Mouse (Mus musculus): Measurements from ENCODE around the gene Nxn. TPM values are rescaled to one million over a fixed set of nuclear protein-coding genes. Genes with fewer than 3 reads are reported as not detected.

The Nxn gene
- polyA plus RNA-seq, 1 experiment from 2014 or later = 11.9 TPM

DNA sequence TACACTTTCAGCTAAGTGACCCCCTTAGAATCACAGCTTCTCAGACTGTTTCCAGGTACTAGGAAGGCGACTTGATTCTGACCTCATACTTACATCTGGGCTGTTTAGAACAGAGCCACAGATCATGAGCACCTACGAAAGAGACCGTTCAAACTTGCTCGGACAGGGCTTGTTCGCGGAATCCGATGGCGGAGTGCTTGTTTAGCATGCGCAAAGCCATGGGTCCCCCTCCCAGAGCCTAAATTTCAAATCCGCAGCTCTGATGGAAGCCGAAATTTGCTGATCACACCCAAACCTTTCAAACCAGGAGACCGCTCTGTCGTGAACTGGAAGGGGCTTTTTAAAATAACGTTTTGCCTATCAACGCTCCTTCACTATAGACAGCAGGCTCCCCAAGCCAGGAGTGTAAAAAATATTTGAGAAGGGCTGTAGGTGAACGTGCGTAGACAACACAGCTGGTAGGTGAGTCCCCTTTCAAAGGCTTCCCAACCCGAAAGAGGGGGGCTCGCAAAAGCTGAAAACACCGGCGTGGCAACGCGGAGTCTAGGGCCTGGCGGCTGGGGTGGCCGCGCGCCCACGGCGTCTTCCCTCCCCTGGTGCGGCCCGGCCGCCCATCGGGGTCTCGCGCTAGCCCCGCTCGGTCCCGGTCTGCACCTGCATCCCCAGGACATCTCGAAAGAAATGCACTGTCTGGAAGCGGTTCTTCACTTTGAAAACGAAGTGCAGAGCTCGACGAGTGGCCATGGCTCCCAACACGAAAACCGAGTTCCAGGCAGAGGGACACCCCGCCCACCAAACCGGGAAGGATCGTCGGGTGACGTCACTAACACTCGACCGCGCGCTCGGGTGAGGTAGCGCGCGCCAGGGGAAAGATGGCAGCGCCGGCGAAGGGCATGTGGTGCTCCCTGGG, 155.8 kb downstream of the Nxn start, which contains the start of the genes Mrm3 and Glod4:
Mrm3 (plus strand) TSS at position 815 of the 910 bp plus-strand sequence.
Glod4 (minus strand) TSS at position 825 of the 910 bp plus-strand sequence.
- WGBS = under 1% methylated on average over 61 of the region's 61 CpGs
- no peaks in the 10 kb centered on the region for H3K9me3 ChIP-seq (ENCODE audit: low read length)
- peak within 1 kb of the TSS; percentile 65 for H3K9ac ChIP-seq (replicated peaks; ENCODE audit: low read depth)
- H3K27me3 ChIP-seq (replicated peaks; ENCODE audit: insufficient read depth, low read length) = no peaks in the 10 kb centered on the region
- no peak for TF ChIP-seq EP300 (IDR thresholded peaks at IDR 0.05)
- no peak for TF ChIP-seq CTCF (IDR thresholded peaks at IDR 0.05)
- H3K27ac ChIP-seq (ENCODE audit: low read length) = 0 out of 2 replicates have a peak within 1 kb of the TSS, but pooled peaks have one; percentile 2
- H3K36me3 ChIP-seq (ENCODE audit: insufficient read depth, low read length) = 0 out of 2 replicates have a peak, but pooled peaks cover 9% of the 10 kb centered on the region
- ATAC-seq (peak; percentile 95), DNase-seq (ENCODE audit: low spot score) (peak; percentile 95)
- peak within 1 kb of the TSS; percentile 63 for H3K4me3 ChIP-seq (ENCODE audit: low read depth, low read length)
- H3K4me2 ChIP-seq (replicated peaks; ENCODE audit: low read depth, low read length) = peak within 1 kb of the TSS; percentile 80
- no peaks in the 10 kb centered on the region for H3K4me1 ChIP-seq (ENCODE audit: insufficient read depth, low read depth, low read length)

DNA sequence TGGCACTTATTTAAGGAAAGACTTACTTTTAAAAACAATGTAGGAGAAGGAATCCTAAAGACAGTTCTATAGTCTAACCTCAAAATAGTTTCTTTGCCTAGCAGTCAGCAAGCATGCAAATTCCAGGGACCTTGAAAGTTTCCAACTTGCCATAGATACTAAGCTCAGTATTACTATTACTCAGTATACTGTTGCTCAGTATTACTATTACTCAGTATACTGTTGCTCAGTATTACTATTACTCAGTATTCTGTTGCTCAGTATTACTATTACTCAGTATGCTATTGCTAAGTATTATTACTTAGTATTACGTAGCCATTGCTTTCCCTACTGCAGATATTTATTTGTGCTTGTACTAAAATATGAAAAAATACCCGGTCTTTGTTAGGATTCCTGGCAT, 159.2 kb downstream of the Nxn start:
- no peak for DNase-seq (ENCODE audit: low spot score)
- Histone ChIP-seq H3K27ac (ENCODE audit: low read length) (no peak overlapping the region), H3K4me3 (ENCODE audit: low read depth, low read length) (no peak overlapping the region), H3K4me2 (replicated peaks; ENCODE audit: low read depth, low read length) (no peak overlapping the region), H3K4me1 (ENCODE audit: insufficient read depth, low read depth, low read length) (no peaks in the 10 kb centered on the region), H3K27me3 (replicated peaks; ENCODE audit: insufficient read depth, low read length) (no peaks in the 10 kb centered on the region), H3K36me3 (ENCODE audit: insufficient read depth, low read length) (0 out of 2 replicates have a peak, but pooled peaks cover 9% of the 10 kb centered on the region), H3K9me3 (ENCODE audit: low read length) (no peaks in the 10 kb centered on the region), H3K9ac (replicated peaks; ENCODE audit: low read depth) (no peak overlapping the region)
- TF ChIP-seq EP300 (IDR thresholded peaks at IDR 0.05) (no peak), CTCF (IDR thresholded peaks at IDR 0.05) (no peak)
- no peak for ATAC-seq
- 87% methylated on average over 2 of the region's 2 CpGs for WGBS

DNA sequence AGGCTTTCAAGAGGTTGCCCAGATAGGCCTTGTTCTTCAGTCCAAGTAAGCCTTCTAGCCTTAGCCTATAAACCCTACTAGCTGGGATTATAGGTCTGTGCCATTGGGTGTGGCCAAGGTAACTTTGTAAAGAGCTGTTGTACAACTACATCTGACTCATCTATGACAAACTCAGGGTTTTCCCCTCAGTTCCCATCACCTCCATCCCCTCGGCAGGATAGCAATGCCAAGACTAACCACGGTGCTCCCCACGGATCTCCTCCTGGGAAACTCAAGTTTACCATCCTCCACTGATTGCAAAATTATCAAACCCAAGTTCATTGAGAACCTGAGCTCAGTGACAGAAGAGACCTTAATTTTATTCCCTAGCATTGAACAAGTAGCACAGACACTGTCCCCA, 162.8 kb downstream of the Nxn start:
- ATAC-seq (no peak), DNase-seq (ENCODE audit: low spot score) (no peak)
- H3K4me1 ChIP-seq (ENCODE audit: insufficient read depth, low read depth, low read length) = no peaks in the 10 kb centered on the region
- no peaks in the 10 kb centered on the region for H3K9me3 ChIP-seq (ENCODE audit: low read length)
- 94% methylated on average over 3 of the region's 3 CpGs for WGBS
- H3K4me2 ChIP-seq (replicated peaks; ENCODE audit: low read depth, low read length) = no peak overlapping the region
- no peak overlapping the region for H3K9ac ChIP-seq (replicated peaks; ENCODE audit: low read depth)
- H3K27me3 ChIP-seq (replicated peaks; ENCODE audit: insufficient read depth, low read length) = no peaks in the 10 kb centered on the region
- H3K27ac ChIP-seq (ENCODE audit: low read length) = no peak overlapping the region
- TF ChIP-seq EP300 (IDR thresholded peaks at IDR 0.05) (no peak), CTCF (IDR thresholded peaks at IDR 0.05) (no peak)
- H3K36me3 ChIP-seq (ENCODE audit: insufficient read depth, low read length) = peaks cover 38% of the 10 kb centered on the region
- no peak overlapping the region for H3K4me3 ChIP-seq (ENCODE audit: low read depth, low read length)

DNA sequence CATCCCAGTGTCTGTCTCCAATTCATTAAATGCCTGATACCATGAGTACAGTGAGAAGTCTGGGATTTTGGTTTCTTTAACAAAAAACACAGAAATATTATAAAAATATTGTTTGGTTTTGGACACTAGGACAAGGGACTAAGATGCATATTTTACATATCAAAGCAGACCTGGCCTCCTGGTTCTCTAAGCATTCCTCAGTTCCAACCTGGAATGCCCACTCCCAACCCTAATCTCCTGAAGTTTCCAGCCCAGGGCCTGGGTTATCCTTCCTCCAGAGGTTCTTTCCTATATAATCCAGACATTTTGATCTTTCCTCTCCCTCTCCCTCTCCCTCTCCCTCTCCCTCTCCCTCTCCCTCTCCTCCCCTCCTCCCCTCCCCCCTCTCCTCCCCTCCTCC, 173.9 kb downstream of the Nxn start:
- H3K9me3 ChIP-seq (ENCODE audit: low read length) = no peaks in the 10 kb centered on the region
- H3K27me3 ChIP-seq (replicated peaks; ENCODE audit: insufficient read depth, low read length) = no peaks in the 10 kb centered on the region
- peaks cover 10% of the 10 kb centered on the region; the same call in 1 of the 2 replicates for H3K36me3 ChIP-seq (ENCODE audit: insufficient read depth, low read length)
- no peak for DNase-seq (ENCODE audit: low spot score)
- no peak overlapping the region for H3K9ac ChIP-seq (replicated peaks; ENCODE audit: low read depth)
- no peaks in the 10 kb centered on the region for H3K4me1 ChIP-seq (ENCODE audit: insufficient read depth, low read depth, low read length)
- no peak overlapping the region for H3K4me3 ChIP-seq (ENCODE audit: low read depth, low read length)
- no peak overlapping the region for H3K27ac ChIP-seq (ENCODE audit: low read length)
- TF ChIP-seq EP300 (IDR thresholded peaks at IDR 0.05) (no peak), CTCF (IDR thresholded peaks at IDR 0.05) (no peak)
- H3K4me2 ChIP-seq (replicated peaks; ENCODE audit: low read depth, low read length) = no peak overlapping the region
- no peak for ATAC-seq

DNA sequence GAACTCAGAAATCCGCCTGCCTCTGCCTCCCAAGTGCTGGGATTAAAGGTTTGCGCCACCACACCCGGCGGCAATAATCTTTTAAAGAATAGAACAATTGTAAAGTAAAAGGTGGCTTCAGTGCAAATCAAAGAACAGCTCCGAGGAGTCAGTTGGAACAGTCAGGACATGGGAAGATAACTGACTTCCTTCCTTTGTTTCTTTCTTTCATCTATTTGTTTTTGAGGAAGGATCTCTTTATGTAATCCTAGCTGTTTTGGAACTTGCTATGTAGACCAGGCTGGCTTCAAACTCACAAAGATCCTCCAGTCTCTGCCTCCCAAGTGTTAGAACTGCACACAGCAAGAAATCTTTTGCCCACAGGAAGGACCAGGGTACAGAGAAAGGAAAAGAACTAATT, 174.3 kb downstream of the Nxn start:
- no peak for ATAC-seq
- TF ChIP-seq EP300 (IDR thresholded peaks at IDR 0.05) = no peak
- no peak for TF ChIP-seq CTCF (IDR thresholded peaks at IDR 0.05)
- WGBS = 82% methylated on average over 5 of the region's 5 CpGs
- no peak overlapping the region for H3K4me3 ChIP-seq (ENCODE audit: low read depth, low read length)
- no peak for DNase-seq (ENCODE audit: low spot score)
- H3K27me3 ChIP-seq (replicated peaks; ENCODE audit: insufficient read depth, low read length) = no peaks in the 10 kb centered on the region
- H3K36me3 ChIP-seq (ENCODE audit: insufficient read depth, low read length) = peaks cover 10% of the 10 kb centered on the region; the same call in 1 of the 2 replicates
- no peak overlapping the region for H3K9ac ChIP-seq (replicated peaks; ENCODE audit: low read depth)
- no peak overlapping the region for H3K27ac ChIP-seq (ENCODE audit: low read length)
- H3K4me1 ChIP-seq (ENCODE audit: insufficient read depth, low read depth, low read length) = no peaks in the 10 kb centered on the region
- no peak overlapping the region for H3K4me2 ChIP-seq (replicated peaks; ENCODE audit: low read depth, low read length)
- H3K9me3 ChIP-seq (ENCODE audit: low read length) = no peaks in the 10 kb centered on the region

DNA sequence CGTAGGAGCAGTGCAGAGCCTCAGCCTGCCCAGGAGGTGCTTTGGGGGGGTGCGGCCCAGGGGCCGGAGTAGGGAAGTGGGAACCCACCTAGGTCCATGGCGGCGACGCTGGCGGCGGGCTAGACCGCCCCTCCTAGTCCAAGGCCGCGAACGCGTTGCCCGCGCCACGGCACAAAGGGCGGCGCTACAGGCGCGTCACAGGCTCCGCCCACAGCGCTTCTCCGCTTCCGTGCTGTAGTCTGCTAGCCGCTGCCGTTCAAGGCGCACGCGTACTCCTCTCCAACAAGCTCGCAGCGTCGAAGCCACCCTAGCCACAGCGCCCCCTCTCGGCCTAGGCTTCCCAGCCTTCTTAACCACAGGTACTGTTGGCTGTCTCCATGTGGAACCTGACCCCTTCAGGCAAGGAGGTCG, 181.5 kb downstream of the Nxn start, which contains the start of the genes Dbil5 and Gemin4:
Dbil5 (plus strand) TSS at position 219 of the 411 bp plus-strand sequence.
Gemin4 (minus strand) TSS at position 275 of the 411 bp plus-strand sequence.
- ATAC-seq (peak; percentile 98), DNase-seq (ENCODE audit: low spot score) (peak; percentile 99)
- Histone ChIP-seq H3K9ac (replicated peaks; ENCODE audit: low read depth) (peak within 1 kb of the TSS; percentile 77), H3K4me2 (replicated peaks; ENCODE audit: low read depth, low read length) (peak within 1 kb of the TSS; percentile 91), H3K27me3 (replicated peaks; ENCODE audit: insufficient read depth, low read length) (no peaks in the 10 kb centered on the region), H3K36me3 (ENCODE audit: insufficient read depth, low read length) (peaks cover 12% of the 10 kb centered on the region; the same call in 1 of the 2 replicates), H3K9me3 (ENCODE audit: low read length) (no peaks in the 10 kb centered on the region), H3K27ac (ENCODE audit: low read length) (peak within 1 kb of the TSS; percentile 96), H3K4me1 (ENCODE audit: insufficient read depth, low read depth, low read length) (no peaks in the 10 kb centered on the region), H3K4me3 (ENCODE audit: low read depth, low read length) (peak within 1 kb of the TSS; percentile 79)
- WGBS = 0% methylated on average over 35 of the region's 35 CpGs
- TF ChIP-seq CTCF (IDR thresholded peaks at IDR 0.05) = peak; percentile 99
- TF ChIP-seq EP300 (IDR thresholded peaks at IDR 0.05) = no peak

All from lung, postnatal 0 days (tissue).